Mouse (Mus musculus): ENCODE results near the gene Lgals4.

GRCm38 (mm10) chr7:28881199-28881598, 47.5 kb downstream of the Lgals4 start, which contains the start of gene Capn12:
- TF ChIP-seq CTCF (IDR thresholded peaks at IDR 0.05; ENCODE audit: low read depth): no peak
- no peak for TF ChIP-seq EP300 (IDR thresholded peaks at IDR 0.05; ENCODE audit: low read depth)
